Mouse (Mus musculus) embryonic facial prominence, embryonic 13.5 days (tissue): ENCODE data around the gene Wars2. TPM values are rescaled to one million over a fixed set of nuclear protein-coding genes. Genes with fewer than 3 reads are reported as not detected.

Experiments
- ATAC-seq: fragments of 200-750 bp; cut with Nextera tagmentation; 2 replicates; pipeline ENCODE4 v1.8.0; 2017; ENCODE audit warnings: low read depth; ENCODE audit not compliant: insufficient number of reproducible peaks, insufficient read depth, low FRiP score, low TSS enrichment
- H3K27ac ChIP-seq: fragments of 300-500 bp; sonication (generic); 2 replicates; pipeline ENCODE4 v1.5.1; 2015; ENCODE audit warnings: moderate library complexity, mild to moderate bottlenecking, inconsistent platforms
- H3K27me3 ChIP-seq: fragments of 300-500 bp; sonication (generic); 2 replicates; pipeline ENCODE4 v1.6.1; 2015; ENCODE audit warnings: mild to moderate bottlenecking, inconsistent platforms
- H3K36me3 ChIP-seq: fragments of 300-500 bp; sonication (generic); 2 replicates; pipeline ENCODE4 v1.6.1; 2015; ENCODE audit warnings: mild to moderate bottlenecking, inconsistent platforms
- H3K4me1 ChIP-seq: fragments of 300-500 bp; sonication (generic); 2 replicates; pipeline ENCODE4 v1.6.1; 2015; ENCODE audit warnings: inconsistent platforms
- H3K4me2 ChIP-seq: fragments of 300-500 bp; sonication (generic); 2 replicates; pipeline ENCODE4 v1.6.1; 2015; ENCODE audit warnings: moderate library complexity, mild to moderate bottlenecking, inconsistent platforms
- H3K4me3 ChIP-seq: fragments of 300-500 bp; sonication (generic); 2 replicates; pipeline ENCODE4 v1.5.1; 2015; ENCODE audit warnings: mild to moderate bottlenecking, inconsistent platforms
- H3K9ac ChIP-seq: fragments of 300-500 bp; sonication (generic); 2 replicates; pipeline ENCODE4 v1.6.1; 2015; ENCODE audit warnings: mild to moderate bottlenecking, inconsistent platforms
- H3K9me3 ChIP-seq: fragments of 300-500 bp; sonication (generic); 2 replicates; pipeline ENCODE4 v1.6.1; 2016; ENCODE audit warnings: inconsistent platforms
- WGBS: fragments of 180-500 bp; shearing (Covaris S2); methylation state at CpG from one replicate; pipeline ENCODE4 v1.1.7; 2015; ENCODE audit warnings: mixed read lengths; 5-methylcytosine and 5-hydroxymethylcytosine counted together
- microRNA-seq: library from miRNA; unstranded; fragments of <30 nt; microRNA quantifications from one replicate; pipeline ENCODE4, GENCODE M21; 2016
- polyA plus RNA-seq: library from polyadenylated mRNA; unstranded; fragments of >200 nt; fragmentation: Nextera tagmentation; extraction: Ambion mirVana; gene quantifications from 2 replicates; pipeline ENCODE4 v1.2.1, GENCODE M21; 2015

Gene Wars2
- polyA plus RNA-seq, 1 experiment from 2014 or later = 13.1 TPM

DNA sequence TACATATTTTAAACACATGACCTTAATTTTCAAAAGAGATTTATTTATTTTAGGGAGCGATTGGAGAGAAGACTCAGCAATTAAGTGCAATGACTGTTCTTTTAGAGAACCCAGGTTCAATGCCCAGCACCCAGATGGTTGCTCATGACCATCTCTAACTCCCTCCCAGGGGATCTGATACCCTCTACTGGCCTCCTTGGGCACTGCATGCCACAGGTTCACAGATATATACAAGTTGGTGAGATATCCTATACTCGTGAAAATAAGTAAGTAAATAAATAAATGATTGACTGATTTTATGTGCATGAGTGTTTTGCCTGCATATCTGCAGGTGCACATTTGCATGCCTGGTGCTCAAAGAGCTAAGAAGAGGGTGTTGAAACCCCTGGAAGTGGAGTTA, 147.4 kb downstream of the Wars2 start:
- WGBS = 42% methylated on average over 2 of the region's 2 CpGs
- Histone ChIP-seq H3K27me3 (no peaks in the 10 kb centered on the region), H3K9me3 (no peaks in the 10 kb centered on the region), H3K36me3 (no peaks in the 10 kb centered on the region), H3K4me3 (no peak overlapping the region), H3K4me2 (no peak overlapping the region), H3K27ac (no peak overlapping the region), H3K4me1 (peaks cover 10% of the 10 kb centered on the region), H3K9ac (no peak overlapping the region)
- ATAC-seq = no peak

Small RNAs within 50 kb of the gene (microRNA-seq; reads per million reads assigned to microRNA genes)
- not detected for gene Mir6481

Other genes with a start within 250 kb of the Wars2 start
- gene Hao2, start 247.8 kb upstream of the Wars2 start, polyA plus RNA-seq = 0.25 TPM in 1 of 2 replicates, not detected in the other
- 16.0 and 23.0 TPM in 2 replicates for gene Tbx15, start 99.3 kb downstream of the Wars2 start, polyA plus RNA-seq